In genomic region chr14:13770686-13771085, GRCm38 (mm10) we compare ENCODE assay signal across 8 mouse cellular contexts.
DNase-seq lines count a peak whose midpoint lies in the region; ATAC-seq and TF ChIP-seq lines count a peak whose summit lies in the region.
"Had no signal": no experiment of that assay in that cellular context is flagged by ENCODE, and none has a peak within 500 bp of the region (broad histone marks: within the 10 kb centered on the region; RNA-seq: fewer than 3 reads in every experiment).

No protein-coding gene starts in this region.

- no peaks in the 10 kb centered on the region for H3K27me3 ChIP-seq in ES-Bruce4 (ENCODE audit: control insufficient read depth, insufficient read depth, low read length, poor library complexity, severe bottlenecking)
- no peaks in the 10 kb centered on the region for H3K27me3 ChIP-seq in hindbrain, embryonic 11.5 days (ENCODE audit: control insufficient read depth, insufficient read depth, low read length)
- H3K27me3 ChIP-seq in midbrain, embryonic 11.5 days (ENCODE audit: control insufficient read depth, insufficient read depth, low read length), result no peaks in the 10 kb centered on the region
- H3K27me3 ChIP-seq: liver, embryonic 13.5 days had no signal

- no peak overlapping the region for H3K9ac ChIP-seq in ES-Bruce4 (ENCODE audit: low read depth, poor library complexity, severe bottlenecking)
- no peak overlapping the region for H3K9ac ChIP-seq in hindbrain, embryonic 11.5 days (ENCODE audit: low read depth, low read length)
- H3K9ac ChIP-seq in midbrain, embryonic 11.5 days (ENCODE audit: low read length), result no peak overlapping the region
- H3K9ac ChIP-seq: liver, embryonic 13.5 days had no signal

- H3K4me2 ChIP-seq in hindbrain, embryonic 11.5 days (replicated peaks; ENCODE audit: low read depth, low read length), result no peak overlapping the region
- H3K4me2 ChIP-seq in midbrain, embryonic 11.5 days, result no peak overlapping the region
- H3K4me2 ChIP-seq: liver, embryonic 13.5 days had no signal

- no peak overlapping the region for H3K27ac ChIP-seq in ES-Bruce4 (ENCODE audit: insufficient read depth, low read length)
- H3K27ac ChIP-seq in hindbrain, embryonic 11.5 days (ENCODE audit: low read depth, low read length), result no peak overlapping the region
- H3K27ac ChIP-seq in midbrain, embryonic 11.5 days (ENCODE audit: low read depth, low read length), result peak overlapping the region; percentile 68
- H3K27ac ChIP-seq: liver, embryonic 13.5 days had no signal

- no peaks in the 10 kb centered on the region for H3K4me1 ChIP-seq in ES-Bruce4 (ENCODE audit: control insufficient read depth, insufficient read depth, low read length)
- H3K4me1 ChIP-seq in hindbrain, embryonic 11.5 days (replicated peaks; ENCODE audit: control insufficient read depth, insufficient read depth, low read length), result no peaks in the 10 kb centered on the region
- peaks cover 17% of the 10 kb centered on the region for H3K4me1 ChIP-seq in midbrain, embryonic 11.5 days (ENCODE audit: control insufficient read depth, insufficient read depth, low read length)
- H3K4me1 ChIP-seq: liver, embryonic 13.5 days had no signal

- TF ChIP-seq CTCF in ES-Bruce4 (IDR thresholded peaks at IDR 0.05; ENCODE audit: low read depth, low read length), result no peak
- no peak for TF ChIP-seq CTCF in brain, embryonic 14.5 days (IDR thresholded peaks at IDR 0.05; ENCODE audit: borderline replicate concordance, extremely low read depth, insufficient read depth, insufficient read length)

- WGBS in hindbrain, embryonic 11.5 days, result 0% methylated on average over 1 of the region's 1 CpGs
- 0% methylated on average over 1 of the region's 1 CpGs for WGBS in midbrain, embryonic 11.5 days

- ATAC-seq in hindbrain, embryonic 11.5 days (ENCODE audit: low FRiP score), result peak; percentile 87
- ATAC-seq in midbrain, embryonic 11.5 days (ENCODE audit: low FRiP score), result peak; percentile 95
- no peak for ATAC-seq in CD4-positive, CD25-positive, alpha-beta regulatory T cell, adult 4 months

- TF ChIP-seq EP300 in ES-Bruce4 (IDR thresholded peaks at IDR 0.05; ENCODE audit: insufficient read depth, low read depth, low read length), result 0 out of 2 replicates have a peak, but pooled peaks have one; percentile 16

- TF ChIP-seq POLR2A in ES-Bruce4 (IDR thresholded peaks at IDR 0.05; ENCODE audit: insufficient read depth, low read length), result no peak
- no peak for TF ChIP-seq POLR2A in brain, embryonic 14.5 days (IDR thresholded peaks at IDR 0.05; ENCODE audit: borderline replicate concordance, extremely low read depth, insufficient read depth, insufficient read length, poor library complexity, severe bottlenecking)

- peak; percentile 87 for DNase-seq in brain, embryonic 14.5 days (ENCODE audit: low read depth)
- peak; percentile 35 for DNase-seq in hindbrain, embryonic 11.5 days (ENCODE audit: low spot score)
- peak; percentile 89 for DNase-seq in midbrain, embryonic 11.5 days (ENCODE audit: low spot score, missing footprints)
- no peak for DNase-seq in adrenal gland, postnatal 25 days
- no peak for DNase-seq in kidney, adult 9 months
- DNase-seq: liver, embryonic 13.5 days had no signal

- no peaks in the 10 kb centered on the region for H3K9me3 ChIP-seq in ES-Bruce4 (replicated peaks; ENCODE audit: control insufficient read depth, insufficient read depth, low read length, poor library complexity, severe bottlenecking)
- H3K9me3 ChIP-seq in hindbrain, embryonic 11.5 days (ENCODE audit: control insufficient read depth, low read length), result no peaks in the 10 kb centered on the region
- no peaks in the 10 kb centered on the region for H3K9me3 ChIP-seq in midbrain, embryonic 11.5 days (ENCODE audit: control insufficient read depth, low read length)
- H3K9me3 ChIP-seq: liver, embryonic 13.5 days had no signal

- H3K4me3 ChIP-seq in ES-Bruce4 (ENCODE audit: low read depth, low read length), result no peak overlapping the region
- H3K4me3 ChIP-seq in hindbrain, embryonic 11.5 days (ENCODE audit: low read depth, low read length), result no peak overlapping the region
- H3K4me3 ChIP-seq in midbrain, embryonic 11.5 days (ENCODE audit: low read depth, low read length), result no peak overlapping the region
- H3K4me3 ChIP-seq: liver, embryonic 13.5 days had no signal

- H3K36me3 ChIP-seq in ES-Bruce4 (ENCODE audit: control insufficient read depth, insufficient read depth, low read length, poor library complexity, severe bottlenecking), result no peaks in the 10 kb centered on the region
- H3K36me3 ChIP-seq in hindbrain, embryonic 11.5 days (ENCODE audit: control insufficient read depth, insufficient read depth, low read length), result no peaks in the 10 kb centered on the region
- H3K36me3 ChIP-seq in midbrain, embryonic 11.5 days (ENCODE audit: control insufficient read depth, insufficient read depth, low read length), result no peaks in the 10 kb centered on the region
- H3K36me3 ChIP-seq: liver, embryonic 13.5 days had no signal

Comparison
In these comparisons a context has a peak if more than half of its experiments do, and no peak if none do; other contexts are left out.
1. DNase-seq: peak in brain, embryonic 14.5 days (single experiment), hindbrain, embryonic 11.5 days (single experiment) and midbrain, embryonic 11.5 days (single experiment); none in adrenal gland, postnatal 25 days (single experiment) and kidney, adult 9 months (single experiment).